Mouse (Mus musculus) layer of hippocampus, adult 11-12 months (tissue): Measurements from ENCODE around the gene Sec14l4.
"Not testable (repeated sequence)": the region's sequence is repeated elsewhere in the genome, so short reads cannot be mapped to it uniquely, and the experiment has no call there.

Source experiments
- DNase-seq: peaks from one replicate; pipeline ENCODE4 v3.0.0; 2022; ENCODE audit warnings: low spot score

Sec14l4 gene

GRCm38 (mm10) chr11:4031126-4031941, at the start of gene Sec14l4:
TSS of gene Sec14l4 (plus strand) at chr11:4031462.
- DNase-seq, result no peak

DNA sequence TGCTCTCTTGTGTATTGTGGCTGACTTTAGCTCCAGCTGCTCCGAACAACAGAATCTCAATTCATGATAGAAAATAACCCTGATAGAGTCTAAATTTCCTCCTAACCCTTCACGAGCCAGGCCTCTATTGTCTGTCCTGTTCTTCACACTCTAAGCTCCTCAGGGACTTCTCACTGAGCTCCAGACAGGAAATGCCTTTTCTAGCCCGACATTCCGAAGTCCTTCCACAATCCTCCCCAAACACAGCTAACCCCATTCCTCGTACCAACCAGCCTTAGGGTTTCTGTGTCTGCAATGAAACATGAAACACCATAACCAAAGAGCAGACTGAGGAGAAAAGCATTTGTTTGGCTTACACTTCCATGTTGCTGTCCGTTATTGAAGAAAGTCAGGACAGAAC, 49.7 kb upstream of the Sec14l4 start:
- no peak for DNase-seq

DNA sequence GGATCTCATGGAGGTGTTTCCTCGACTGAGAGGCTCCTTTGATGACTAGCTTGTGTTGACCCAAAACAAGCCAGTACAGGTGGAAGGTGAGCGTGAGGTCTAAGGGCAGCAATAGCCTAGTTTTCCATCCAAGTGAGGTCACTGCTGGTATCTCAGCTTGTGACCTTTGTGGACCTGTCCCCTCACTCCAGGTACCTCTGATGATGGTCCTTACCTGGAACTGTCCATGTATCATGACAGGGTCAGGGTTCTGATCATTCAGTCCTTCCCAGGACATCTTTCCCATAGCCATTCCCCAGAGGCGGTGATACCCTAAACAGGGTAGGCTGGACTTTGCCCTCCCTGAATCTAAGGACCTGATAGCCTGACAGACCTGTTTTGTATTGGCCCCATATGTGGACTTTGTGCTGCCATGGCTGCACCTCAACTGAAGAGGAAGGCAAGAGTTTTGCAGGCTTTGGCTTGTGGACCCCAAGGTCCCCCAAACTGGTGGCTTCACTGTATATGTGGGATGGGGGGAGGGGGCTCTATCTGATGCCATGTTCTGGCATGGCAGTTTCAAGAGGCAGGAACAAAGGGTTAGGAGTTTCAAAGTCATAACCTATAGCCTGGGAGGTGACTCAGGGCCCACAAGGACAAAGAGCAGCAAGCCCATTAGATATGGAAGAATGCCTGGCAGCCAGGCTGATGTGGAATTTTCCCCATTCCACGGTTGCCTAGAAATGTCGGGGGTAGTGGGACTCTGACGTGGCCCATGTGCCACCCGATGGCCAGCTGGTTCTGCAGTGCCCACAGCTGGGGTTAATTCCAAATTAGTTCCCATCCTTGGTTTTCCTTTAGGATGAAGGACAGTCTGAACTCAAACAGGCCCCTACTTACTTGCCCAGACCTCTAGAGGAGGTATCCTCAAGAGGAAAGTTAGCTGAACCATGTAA, 48.7 kb upstream of the Sec14l4 start:
- no peak for DNase-seq

DNA sequence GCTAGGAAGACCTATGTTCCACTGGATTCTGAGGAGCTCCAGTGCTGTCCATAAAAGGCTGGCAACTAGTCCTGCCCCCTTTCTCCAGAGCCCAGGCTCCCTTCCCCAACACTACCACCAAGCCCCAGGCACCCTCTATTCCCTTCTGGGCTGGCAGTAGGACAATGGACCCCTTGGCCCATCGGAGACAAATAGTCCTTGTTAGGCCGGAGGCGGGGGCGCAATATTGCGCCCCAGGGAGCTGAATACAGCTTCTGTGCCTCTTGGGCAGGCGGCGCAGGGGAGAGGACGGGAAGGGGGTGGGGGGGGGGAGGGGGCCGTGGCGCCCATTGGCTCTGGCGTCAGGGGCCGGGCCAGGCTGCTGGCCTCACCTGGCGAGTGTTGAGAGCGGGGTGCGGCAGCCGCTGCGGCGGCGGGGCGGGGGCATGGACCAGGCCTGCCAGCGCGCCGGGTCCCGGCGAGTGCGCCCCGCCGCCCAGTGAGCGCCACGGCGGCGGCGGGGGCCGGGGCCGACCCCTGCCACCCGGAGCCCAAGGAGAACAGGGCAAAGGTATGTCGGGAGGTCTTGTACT, 47.9 kb upstream of the Sec14l4 start, which contains the start of gene Gal3st1:
Gal3st1 (plus strand) TSS at position 346 of the 572 bp plus-strand sequence.
- peak; percentile 55 for DNase-seq

GRCm38 (mm10) chr11:3983863-3984745, 47.2 kb upstream of the Sec14l4 start:
- no peak for DNase-seq

DNA sequence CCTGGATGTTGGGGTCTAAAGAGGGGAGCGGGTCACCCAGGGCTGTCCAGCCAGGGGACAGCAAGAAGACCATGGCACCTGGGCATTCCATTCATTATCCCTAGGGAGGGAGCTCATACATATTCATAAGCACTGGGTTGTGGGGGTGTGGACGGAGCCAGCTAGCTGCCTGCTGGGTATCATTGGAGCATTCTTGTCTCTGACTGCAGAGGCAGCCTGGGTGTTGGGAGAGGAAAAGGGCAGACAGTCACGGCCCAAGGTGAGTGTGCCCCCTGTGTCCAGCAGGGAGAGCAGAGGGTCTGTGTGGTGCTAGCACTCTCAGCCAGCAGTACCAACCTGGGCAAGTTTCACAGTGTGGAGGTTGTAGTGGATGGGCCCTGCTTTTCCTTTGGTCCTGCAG, 41.5 kb upstream of the Sec14l4 start:
- no peak for DNase-seq

GRCm38 (mm10) chr11:3993132-3993531, 38.1 kb upstream of the Sec14l4 start:
- no peak for DNase-seq

DNA sequence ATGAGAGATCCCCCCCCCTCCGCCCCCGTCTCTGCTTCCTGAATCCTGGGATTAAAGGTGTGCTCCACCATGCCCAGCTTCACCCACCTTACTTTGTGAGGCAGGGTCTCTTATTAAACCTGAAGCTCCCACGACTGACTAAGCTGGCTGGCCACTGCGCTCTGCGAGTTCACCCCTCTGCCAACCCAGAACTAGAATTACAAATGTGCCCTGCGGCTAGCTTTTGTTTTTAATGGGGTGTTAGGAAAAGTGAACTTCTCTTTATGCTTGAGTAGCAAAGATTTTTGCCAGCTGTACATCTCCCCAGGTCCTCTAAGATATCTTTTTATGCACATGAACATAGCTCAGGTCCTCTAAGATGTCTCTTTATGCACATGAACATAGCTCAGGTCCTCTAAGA, 37.3 kb upstream of the Sec14l4 start:
- DNase-seq, result no peak

DNA sequence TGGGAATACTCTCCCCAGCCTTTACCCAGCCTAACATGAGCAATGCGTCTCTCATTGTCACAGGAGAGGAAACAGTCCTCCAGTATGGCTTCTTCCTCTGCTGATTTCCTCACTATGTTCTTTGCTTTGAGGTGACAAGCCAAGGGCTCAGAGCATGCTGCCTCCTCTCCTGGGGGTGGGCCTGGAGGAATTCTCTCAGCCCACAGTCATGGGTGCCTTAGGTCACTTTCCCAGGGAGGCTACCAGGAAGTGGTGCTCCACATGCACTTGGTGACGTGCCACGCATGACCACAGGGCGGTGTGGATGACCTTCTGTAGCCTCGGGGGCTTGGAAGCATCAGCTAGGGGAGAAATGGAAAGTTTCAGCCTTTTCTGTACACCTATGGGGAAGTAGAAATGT, 35.8 kb upstream of the Sec14l4 start:
- DNase-seq, result no peak

GRCm38 (mm10) chr11:3996840-3997239, 34.4 kb upstream of the Sec14l4 start:
- DNase-seq, result no peak

- DNase-seq, result no peak
Measured at GRCm38 (mm10) chr11:3997978-3998720, 33.1 kb upstream of the Sec14l4 start.

DNA sequence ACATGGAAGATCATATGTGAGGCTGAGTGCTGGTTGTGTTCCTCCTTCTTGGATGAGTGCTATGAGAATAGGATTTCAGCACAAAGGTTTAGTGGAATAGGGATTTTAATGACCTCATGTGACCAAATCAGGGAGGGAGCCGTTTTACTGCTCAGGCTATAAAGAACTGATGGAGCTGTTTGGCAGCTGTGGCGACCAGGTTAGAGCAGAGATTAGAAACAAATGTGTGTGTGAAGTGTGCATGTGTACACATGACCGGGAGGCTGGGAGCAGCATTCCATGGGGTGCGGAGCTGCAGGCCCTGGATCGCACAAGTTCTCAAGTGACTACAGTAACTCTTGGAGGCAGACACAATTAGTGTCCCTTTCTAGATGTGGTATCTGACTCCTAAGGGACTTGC, 31.7 kb upstream of the Sec14l4 start:
- DNase-seq, result no peak

DNA sequence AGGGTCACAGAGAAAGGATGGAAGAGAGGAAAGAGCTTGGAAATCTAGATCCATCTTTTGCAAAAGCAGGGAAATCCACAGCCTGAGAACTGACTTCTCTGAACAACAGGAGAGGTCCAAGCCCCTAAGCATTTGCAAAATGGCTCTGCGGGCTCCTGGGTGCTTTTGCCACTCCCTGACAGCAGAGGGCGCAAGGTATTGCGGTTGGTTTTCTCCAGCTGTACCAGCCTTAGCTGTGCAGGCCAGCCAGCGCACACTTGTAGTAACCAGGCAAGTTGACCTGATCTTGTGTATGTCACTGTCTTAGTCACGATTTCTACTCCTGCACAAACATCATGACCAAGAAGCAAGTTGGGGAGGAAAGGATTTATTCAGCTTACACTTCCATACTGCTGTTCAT, 29.7 kb upstream of the Sec14l4 start:
- DNase-seq, result peak; percentile 73

DNA sequence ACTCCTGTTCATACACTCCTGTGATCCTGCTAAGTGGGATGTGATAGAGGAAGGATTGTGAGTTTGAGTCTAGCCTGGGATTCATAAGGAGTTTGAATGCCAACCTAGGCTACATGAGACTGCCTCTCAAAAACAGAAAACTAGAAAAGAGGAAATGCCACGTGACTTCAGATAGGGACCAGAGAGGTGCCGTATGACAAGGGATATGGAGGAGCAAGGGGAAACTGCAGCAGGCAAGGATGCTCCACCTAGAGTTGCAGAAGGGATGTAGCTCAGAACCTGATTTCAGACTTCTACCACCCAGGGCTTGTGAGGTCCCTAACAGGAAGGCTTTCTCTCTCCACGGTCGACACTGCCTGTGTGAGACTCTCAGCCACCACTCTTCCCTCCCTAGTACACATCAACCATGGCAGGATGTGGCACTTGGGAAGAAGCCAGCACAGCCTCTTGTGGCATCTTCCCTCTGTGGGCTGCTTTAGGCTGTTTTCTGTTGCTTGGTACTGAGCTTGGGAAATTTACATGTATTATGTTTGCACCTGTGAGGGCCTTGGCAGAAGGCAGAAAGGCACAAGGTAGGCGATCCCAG, 25.9 kb upstream of the Sec14l4 start:
- no peak for DNase-seq

DNA sequence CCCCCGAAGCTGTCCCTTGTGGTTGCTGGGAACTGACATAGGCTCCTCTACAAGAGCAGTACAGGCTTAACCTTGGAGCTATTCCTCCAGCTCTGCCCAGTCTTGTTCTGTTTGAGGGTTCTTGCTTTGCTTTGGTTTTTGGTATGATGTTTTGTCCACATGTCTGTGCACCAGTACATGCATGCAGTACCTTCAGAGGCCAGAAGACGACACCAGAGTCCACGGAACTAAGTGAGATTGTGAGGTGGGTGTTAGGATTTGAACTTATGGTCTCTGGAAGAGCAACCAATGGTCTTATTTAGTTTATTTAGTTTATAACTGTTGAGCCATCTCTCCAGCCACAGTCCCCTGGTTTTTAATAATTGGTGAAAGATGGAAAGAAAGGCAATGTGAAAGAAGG, 24.8 kb upstream of the Sec14l4 start:
- DNase-seq, result no peak

GRCm38 (mm10) chr11:4012616-4013015, 18.6 kb upstream of the Sec14l4 start:
- no peak for DNase-seq

GRCm38 (mm10) chr11:4015796-4016195, 15.5 kb upstream of the Sec14l4 start:
- not testable (repeated sequence) for DNase-seq

DNA sequence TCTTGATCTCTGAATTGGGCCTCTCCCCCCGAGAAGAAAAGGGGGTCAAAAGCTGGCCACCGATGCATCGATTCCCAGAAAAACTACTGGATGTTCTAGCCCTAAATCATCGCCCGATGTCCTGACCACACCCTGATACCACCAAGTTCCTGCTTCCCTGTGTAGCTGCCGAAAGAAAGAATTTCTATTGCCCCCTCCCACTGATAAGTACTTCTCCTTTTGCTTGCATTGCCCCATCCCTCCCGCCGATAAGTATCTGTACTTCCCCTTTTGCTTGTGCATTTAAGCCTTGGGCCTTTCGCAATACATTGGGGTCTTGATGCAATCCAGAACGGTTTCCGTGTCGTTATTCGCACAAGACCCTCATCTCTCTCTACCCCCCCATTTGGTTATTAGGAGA, 9.2 kb upstream of the Sec14l4 start:
- not testable (repeated sequence) for DNase-seq

DNA sequence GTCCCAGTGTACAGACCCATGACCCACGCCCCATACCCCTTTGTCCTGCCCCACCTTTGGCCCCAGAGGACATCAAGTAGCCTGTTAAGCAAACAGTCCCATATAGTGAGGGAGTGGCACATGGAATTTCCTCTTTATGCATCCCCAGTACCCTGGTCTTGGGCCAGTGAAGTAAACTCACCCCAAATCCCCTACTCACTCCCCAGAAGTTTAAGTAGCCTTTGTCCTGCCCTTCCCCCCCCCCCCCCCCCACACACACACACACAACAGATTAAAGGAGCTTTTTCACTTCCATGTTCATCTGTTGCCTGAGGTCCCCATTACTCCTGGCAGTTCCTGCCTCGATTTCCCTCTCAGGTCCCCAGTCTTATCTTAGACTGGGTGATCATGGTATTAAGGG, 7.9 kb upstream of the Sec14l4 start:
- DNase-seq, result no peak

DNA sequence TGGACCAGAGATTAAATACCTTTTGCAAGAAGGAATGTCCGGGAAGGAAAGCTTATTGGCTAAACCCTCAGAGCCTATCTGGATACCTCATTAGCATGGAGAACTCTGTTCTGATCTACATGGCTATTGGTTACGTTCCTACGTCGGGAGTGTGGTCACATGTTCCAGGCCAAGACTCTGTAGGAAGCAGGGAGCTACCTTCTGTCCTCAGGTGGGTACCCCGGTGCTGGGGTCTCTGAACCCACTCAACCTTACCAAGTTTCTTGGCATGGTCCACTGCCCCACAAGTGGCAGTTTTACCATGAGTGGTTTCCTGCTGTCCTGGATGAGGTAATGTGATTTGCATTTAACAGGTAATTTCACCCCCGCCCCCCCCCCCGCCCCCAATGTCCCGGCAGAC, 4.2 kb upstream of the Sec14l4 start:
- DNase-seq, result no peak
